Mouse (Mus musculus) embryonic fibroblast, embryonic 13.5 days (primary cell): ENCODE data around the gene Ceacam1.

Source experiments
- CTCF ChIP-seq: IDR thresholded peaks from 2 replicates; pipeline ENCODE4 v1.5.1; 2011; ENCODE audit warnings: mild to moderate bottlenecking, control low read depth, low read length, moderate library complexity, borderline replicate concordance; ENCODE audit not compliant: insufficient read depth
- POLR2A ChIP-seq: IDR thresholded peaks from 2 replicates; pipeline ENCODE4 v1.6.1; 2011; ENCODE audit warnings: low read depth, mild to moderate bottlenecking, control low read depth, low read length, moderate library complexity

DNA sequence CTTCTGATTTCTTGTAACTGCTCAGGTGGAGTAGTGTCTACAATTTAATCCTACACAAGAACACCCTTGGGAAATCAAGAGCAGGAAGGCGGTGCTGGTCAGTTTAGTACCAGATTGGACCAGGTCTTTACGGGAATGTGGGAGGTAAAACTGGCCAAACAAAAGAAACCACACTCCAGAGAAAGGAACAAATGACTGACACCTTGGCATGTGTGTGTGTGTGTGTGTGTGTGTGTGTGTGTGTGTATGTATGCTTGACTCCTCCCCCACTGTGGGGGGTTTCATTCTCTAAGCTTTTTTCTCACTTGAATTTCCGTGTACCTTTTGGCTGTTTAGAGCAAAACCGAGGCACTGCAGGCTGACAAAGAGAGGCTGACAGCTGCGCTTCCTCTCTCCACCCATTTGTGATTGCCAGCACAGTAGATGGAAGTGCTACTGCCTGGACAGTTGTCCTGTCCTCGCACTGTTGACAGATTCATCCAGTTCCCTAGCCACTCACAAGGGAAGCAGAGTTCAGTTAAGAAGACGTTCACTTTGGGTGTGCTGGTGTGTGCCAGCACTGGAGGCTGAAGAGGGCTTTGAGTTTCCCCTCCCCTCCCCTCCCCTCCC is 64.5 kb downstream of the Ceacam1 start, which contains the start of gene Cxcl17:
- TF ChIP-seq POLR2A (no peak), CTCF (no peak)
